Mouse (Mus musculus) layer of hippocampus, adult 8-10 months (tissue): Measurements from ENCODE around the gene Thsd1. TPM values are rescaled to one million over a fixed set of nuclear protein-coding genes. Genes with fewer than 3 reads are reported as not detected.
"Not testable (repeated sequence)": the region's sequence is repeated elsewhere in the genome, so short reads cannot be mapped to it uniquely, and the experiment has no call there.

Source experiments
- DNase-seq, 2 experiments: peaks; one replicate each; pipeline ENCODE4 v3.0.0; 2022; ENCODE audit warnings: low spot score in 2 of 2
- total RNA-seq, 4 experiments: library from RNA; stranded (reverse); gene quantifications; 2 replicates each; pipeline ENCODE4 v1.2.4; 2022

Gene Thsd1
- total RNA-seq, 4 experiments from 2014 or later, result 2.9 to 3.5 (median 3.2) TPM

- no peak for DNase-seq
Observed at GRCm38 (mm10) chr8:22264292-22264691, 37.2 kb downstream of the Thsd1 start.

- DNase-seq, result no peak
Observed at GRCm38 (mm10) chr8:22264787-22265186, 37.7 kb downstream of the Thsd1 start.

GRCm38 (mm10) chr8:22265194-22265593 is 38.1 kb downstream of the Thsd1 start:
- DNase-seq, result no peak

- DNase-seq, result no peak
Observed at GRCm38 (mm10) chr8:22266809-22267208, 39.7 kb downstream of the Thsd1 start.

- DNase-seq, result no peak
Observed at GRCm38 (mm10) chr8:22273142-22273541, 46.0 kb downstream of the Thsd1 start.

GRCm38 (mm10) chr8:22274641-22275040 is 47.5 kb downstream of the Thsd1 start:
- DNase-seq, result no peak

- DNase-seq, result no peak
Observed at GRCm38 (mm10) chr8:22282999-22283491, 55.9 kb downstream of the Thsd1 start, which contains the start of gene Tpte. Tpte (plus strand) TSS chr8:22283441.

- DNase-seq, result no peak
Observed at GRCm38 (mm10) chr8:22302326-22302725, 75.2 kb downstream of the Thsd1 start.

GRCm38 (mm10) chr8:22302896-22303306 is 75.8 kb downstream of the Thsd1 start:
- DNase-seq, result no peak

- DNase-seq, result not testable (repeated sequence)
Observed at GRCm38 (mm10) chr8:22304045-22304444, 76.9 kb downstream of the Thsd1 start.

- no peak for DNase-seq
Observed at GRCm38 (mm10) chr8:22306999-22307398, 79.9 kb downstream of the Thsd1 start.

Other genes with a start within 250 kb of the Thsd1 start
- gene Atp7b, start 167.0 kb upstream of the Thsd1 start, total RNA-seq, result 1 to 10 TPM; 2.2 to 3.4 (median 2.7) TPM
- 10 to 100 TPM; 26.8 to 43.1 (median 34.3) TPM for gene Alg11, start 166.6 kb upstream of the Thsd1 start, total RNA-seq
- gene Nek5, start 102.3 kb upstream of the Thsd1 start, total RNA-seq, result 1 to 10 TPM in 1 of 4 experiments, under 1 TPM in 3; 0.25 to 1.2 (median 0.40) TPM
- 1 to 10 TPM; 2.3 to 3.7 (median 2.4) TPM for gene Nek3, start 60.9 kb upstream of the Thsd1 start, total RNA-seq
- gene Ckap2, start 41.5 kb upstream of the Thsd1 start, total RNA-seq, result under 1 TPM; 0.39 to 0.91 (median 0.84) TPM
- 10 to 100 TPM; 22.3 to 26.4 (median 24.8) TPM for gene Vps36, start 34.5 kb upstream of the Thsd1 start, total RNA-seq
- gene Tpte, start 56.1 kb downstream of the Thsd1 start, total RNA-seq, result not detected
- gene Slc25a15, start 171.3 kb downstream of the Thsd1 start, total RNA-seq, result 10 to 100 TPM in 3 of 4 experiments, 1 to 10 TPM in 1; 9.6 to 11.6 (median 10.5) TPM
- gene Mrps31, start 184.0 kb downstream of the Thsd1 start, total RNA-seq, result 10 to 100 TPM; 22.0 to 28.3 (median 25.8) TPM